Mouse (Mus musculus): Measurements from ENCODE around the gene Fgf13.

- TF ChIP-seq MAX (IDR thresholded peaks at IDR 0.05) (no peak), CTCF (IDR thresholded peaks at IDR 0.05; ENCODE audit: control insufficient read depth, insufficient read depth, insufficient read length) (no peak), USF1 (IDR thresholded peaks at IDR 0.05; ENCODE audit: low read depth) (no peak), CEBPB (IDR thresholded peaks at IDR 0.05; ENCODE audit: low read depth) (no peak), MYOG (IDR thresholded peaks at IDR 0.05; ENCODE audit: control insufficient read depth, extremely low read depth, insufficient read length) (no peak)
These were observed 324.1 kb downstream of the Fgf13 start for GRCm38 (mm10) chrX:59243752-59244151.

All from C2C12 (cell line).